9 mouse cellular contexts compared by ENCODE assay signal in genomic region chr9:116553181-116553580, GRCm38 (mm10).
A peak's percentile ranks its signal among the peaks of the same experiment; 100 is the strongest.
DNase-seq lines count a peak whose midpoint lies in the region; ATAC-seq and TF ChIP-seq lines count a peak whose summit lies in the region.
"Had no signal": no experiment of that assay in that cellular context is flagged by ENCODE, and none has a peak within 500 bp of the region (broad histone marks: within the 10 kb centered on the region; RNA-seq: fewer than 3 reads in every experiment).

No protein-coding gene starts in this region.

- no peak overlapping the region for H3K4me2 ChIP-seq in hindbrain, postnatal 0 days (ENCODE audit: low read depth, low read length)
- H3K4me2 ChIP-seq in CH12.LX (ENCODE audit: insufficient read depth, low read depth, poor library complexity, severe bottlenecking) = no peak overlapping the region
- H3K4me2 ChIP-seq in kidney, embryonic 16.5 days (replicated peaks; ENCODE audit: low read depth, low read length) = no peak overlapping the region
- H3K4me2 ChIP-seq: limb, embryonic 13.5 days had no signal

- H3K27me3 ChIP-seq in hindbrain, postnatal 0 days (ENCODE audit: insufficient read depth, low read length) = no peaks in the 10 kb centered on the region
- no peaks in the 10 kb centered on the region for H3K27me3 ChIP-seq in hindbrain, embryonic 10.5 days (ENCODE audit: insufficient read depth, poor library complexity, severe bottlenecking)
- peaks cover 18% of the 10 kb centered on the region for H3K27me3 ChIP-seq in CH12.LX (replicated peaks)
- no peaks in the 10 kb centered on the region for H3K27me3 ChIP-seq in kidney, embryonic 16.5 days (ENCODE audit: insufficient read depth, low read length)
- H3K27me3 ChIP-seq: limb, embryonic 13.5 days had no signal

- H3K9ac ChIP-seq in hindbrain, postnatal 0 days (replicated peaks; ENCODE audit: low read length) = no peak overlapping the region
- H3K9ac ChIP-seq in CH12.LX (ENCODE audit: insufficient read depth, low read depth) = no peak overlapping the region
- H3K9ac ChIP-seq in kidney, embryonic 16.5 days (replicated peaks; ENCODE audit: low read length) = no peak overlapping the region
- H3K9ac ChIP-seq: limb, embryonic 13.5 days had no signal

- H3K4me3 ChIP-seq in hindbrain, postnatal 0 days (ENCODE audit: low read length) = no peak overlapping the region
- H3K4me3 ChIP-seq in hindbrain, embryonic 10.5 days = no peak overlapping the region
- no peak overlapping the region for H3K4me3 ChIP-seq in CH12.LX (replicated peaks in 1 of 3; ENCODE audit: low read depth in 2 of 3, low read length in 2 of 3, poor library complexity in 1 of 3)
- H3K4me3 ChIP-seq in kidney, embryonic 16.5 days (ENCODE audit: low read length) = no peak overlapping the region
- H3K4me3 ChIP-seq: limb, embryonic 13.5 days had no signal

- in situ Hi-C loops in CH12.LX (cut with MboI; ENCODE audit: low pct_ligation_motif_present, low pct_unique_long_range_greater_than_20kb, low sequenced_read_pairs) = no loop called here

- TF ChIP-seq POLR2A in CH12.LX (IDR thresholded peaks at IDR 0.05; ENCODE audit: low read depth, low read length) = no peak

- no peaks in the 10 kb centered on the region for H3K36me3 ChIP-seq in hindbrain, postnatal 0 days (ENCODE audit: insufficient read depth, low read length)
- H3K36me3 ChIP-seq in hindbrain, embryonic 10.5 days = no peaks in the 10 kb centered on the region
- no peaks in the 10 kb centered on the region for H3K36me3 ChIP-seq in CH12.LX (replicated peaks in 1 of 2; ENCODE audit: control insufficient read depth in 1 of 2, insufficient read depth in 1 of 2, low read length in 1 of 2)
- H3K36me3 ChIP-seq in kidney, embryonic 16.5 days (ENCODE audit: insufficient read depth, low read length) = no peaks in the 10 kb centered on the region
- H3K36me3 ChIP-seq: limb, embryonic 13.5 days had no signal

- peak; percentile 61 for TF ChIP-seq CTCF in hindbrain, postnatal 0 days (IDR thresholded peaks at IDR 0.05; ENCODE audit: low read depth)
- TF ChIP-seq CTCF in CH12.LX (conservative IDR thresholded peaks at IDR 0.05 in 1 of 2, IDR thresholded peaks at IDR 0.05 in 1 of 2; ENCODE audit: low read depth in 2 of 2, low read length in 2 of 2) = peak; percentile 35 to 81

- no peak overlapping the region for H3K27ac ChIP-seq in hindbrain, postnatal 0 days
- H3K27ac ChIP-seq in hindbrain, embryonic 10.5 days = no peak overlapping the region
- H3K27ac ChIP-seq in CH12.LX (ENCODE audit: insufficient read depth, low read depth) = no peak overlapping the region
- H3K27ac ChIP-seq in kidney, embryonic 16.5 days (ENCODE audit: low read length) = no peak overlapping the region
- H3K27ac ChIP-seq: limb, embryonic 13.5 days had no signal

- dilution Hi-C loops in CH12.LX (cut with MboI; ENCODE audit: extremely low pct_ligation_motif_present, extremely low pct_unique_long_range_greater_than_20kb, low sequenced_read_pairs) = no loop called here

- H3K79me2 ChIP-seq in CH12.LX (replicated peaks; ENCODE audit: control insufficient read depth, extremely low read depth, insufficient read depth, poor library complexity, severe bottlenecking) = no peaks in the 10 kb centered on the region

- TF ChIP-seq EP300 in CH12.LX (IDR thresholded peaks at IDR 0.05; ENCODE audit: low read length) = no peak

- no peak for ATAC-seq in hindbrain, postnatal 0 days
- no peak for ATAC-seq in kidney, embryonic 16.5 days (ENCODE audit: low FRiP score, low TSS enrichment)

- 0 out of 2 replicates have a peak, but pooled peaks cover 2% of the 10 kb centered on the region for H3K4me1 ChIP-seq in hindbrain, postnatal 0 days (ENCODE audit: insufficient read depth, low read length)
- H3K4me1 ChIP-seq in hindbrain, embryonic 10.5 days (replicated peaks) = no peaks in the 10 kb centered on the region
- no peaks in the 10 kb centered on the region for H3K4me1 ChIP-seq in CH12.LX (ENCODE audit: control insufficient read depth in 1 of 2, insufficient read depth in 2 of 2)
- H3K4me1 ChIP-seq in kidney, embryonic 16.5 days (ENCODE audit: insufficient read depth, low read length) = peaks cover 5% of the 10 kb centered on the region; the same call in 1 of the 2 replicates

- no peaks in the 10 kb centered on the region for H3K9me3 ChIP-seq in hindbrain, postnatal 0 days (ENCODE audit: low read length)
- H3K9me3 ChIP-seq in hindbrain, embryonic 10.5 days = no peaks in the 10 kb centered on the region
- peaks cover 3% of the 10 kb centered on the region for H3K9me3 ChIP-seq in CH12.LX (replicated peaks; ENCODE audit: low read length)
- no peaks in the 10 kb centered on the region for H3K9me3 ChIP-seq in kidney, embryonic 16.5 days (ENCODE audit: low read length)
- H3K9me3 ChIP-seq: limb, embryonic 13.5 days had no signal

- no peak for DNase-seq in hindbrain, postnatal 0 days (ENCODE audit: low spot score)
- no peak for DNase-seq in hindbrain, embryonic 10.5 days (ENCODE audit: low spot score)
- DNase-seq in 3T3-L1 (ENCODE audit: low read depth, low spot score) = peak; percentile 66
- DNase-seq in CH12.LX (ENCODE audit: extremely low read depth) = peak; percentile 37
- peak; percentile 34 for DNase-seq in induced T-regulatory cell, adult 2 months (ENCODE audit: low read depth)
- DNase-seq in frontal cortex, postnatal 14 days (ENCODE audit: low spot score in 2 of 2) = no peak
- no peak for DNase-seq in gastrocnemius, postnatal 4 days (ENCODE audit: low spot score in 2 of 2)

- WGBS in hindbrain, postnatal 0 days = 81% methylated on average over 3 of the region's 3 CpGs
- WGBS in hindbrain, embryonic 10.5 days = 88% methylated on average over 3 of the region's 3 CpGs
- WGBS in kidney, embryonic 16.5 days = 84% methylated on average over 3 of the region's 3 CpGs

- peak; percentile 75 for TF ChIP-seq RAD21 in CH12.LX (IDR thresholded peaks at IDR 0.05; ENCODE audit: low read depth, low read length)

TF ChIP-seq in CH12.LX, 34 proteins besides CTCF, POLR2A, EP300 and RAD21:
- TF ChIP-seq SMC3 (IDR thresholded peaks at IDR 0.05; ENCODE audit: low read depth, low read length) (peak; percentile 76), E2F4 (IDR thresholded peaks at IDR 0.05; ENCODE audit: insufficient replicate concordance, low read depth, low read length) (no peak)

Comparison
In these comparisons a context has a peak if more than half of its experiments do, and no peak if none do; other contexts are left out.
1. DNase-seq: peak in 3T3-L1 (single experiment), CH12.LX (single experiment) and induced T-regulatory cell, adult 2 months (single experiment); none in hindbrain, postnatal 0 days (single experiment), hindbrain, embryonic 10.5 days (single experiment), frontal cortex, postnatal 14 days (0 of 2) and gastrocnemius, postnatal 4 days (0 of 2).